Mouse (Mus musculus) embryonic facial prominence, embryonic 10.5 days (tissue): Measurements from ENCODE around the gene Efcab5. TPM values are rescaled to one million over a fixed set of nuclear protein-coding genes. Genes with fewer than 3 reads are reported as not detected.

ENCODE experiments used
- DNase-seq: peaks from one replicate; pipeline ENCODE4 v3.0.0-alpha.2; 2017; ENCODE audit warnings: low spot score
- H3K27ac ChIP-seq: fragments of 300-500 bp; sonication (generic); replicated peaks from 2 replicates; pipeline ENCODE4 v1.5.1; 2016; ENCODE audit warnings: mild to moderate bottlenecking
- H3K27me3 ChIP-seq: fragments of 300-500 bp; sonication (generic); replicated peaks from 2 replicates; pipeline ENCODE4 v1.6.1; 2016; ENCODE audit warnings: low read depth, mild to moderate bottlenecking; ENCODE audit not compliant: poor library complexity, severe bottlenecking
- H3K36me3 ChIP-seq: fragments of 300-500 bp; sonication (generic); replicated peaks from 2 replicates; pipeline ENCODE4 v1.6.1; 2016; ENCODE audit warnings: mild to moderate bottlenecking, moderate library complexity
- H3K4me1 ChIP-seq: fragments of 300-500 bp; sonication (generic); 2 replicates; pipeline ENCODE4 v1.6.1; 2016
- H3K4me3 ChIP-seq: fragments of 300-500 bp; sonication (generic); 2 replicates; pipeline ENCODE4 v1.5.1; 2016; ENCODE audit warnings: mild to moderate bottlenecking, moderate library complexity
- H3K9me3 ChIP-seq: fragments of 300-500 bp; sonication (generic); 2 replicates; pipeline ENCODE4 v1.6.1; 2016; ENCODE audit warnings: mild to moderate bottlenecking
- WGBS: fragments of 180-500 bp; shearing (Covaris S2); methylation state at CpG from one replicate; pipeline ENCODE4 v1.1.7; 2016; 5-methylcytosine and 5-hydroxymethylcytosine counted together
- polyA plus RNA-seq: library from polyadenylated mRNA; unstranded; fragments of >200 nt; fragmentation: Nextera tagmentation; extraction: Ambion mirVana; gene quantifications from 2 replicates; pipeline ENCODE4 v1.2.1, GENCODE M21; 2016

The Efcab5 gene
- polyA plus RNA-seq, 1 experiment from 2014 or later = 0.07 TPM

- 82% methylated on average over 11 of the region's 11 CpGs for whole genome bisulfite sequencing
- H3K9me3 ChIP-seq = no peaks in the 10 kb centered on the region
- peaks cover 31% of the 10 kb centered on the region for H3K4me1 ChIP-seq
- DNase-seq = no peak
- no peak overlapping the region for H3K4me3 ChIP-seq
- H3K27me3 ChIP-seq = no peaks in the 10 kb centered on the region
- H3K36me3 ChIP-seq = no peaks in the 10 kb centered on the region
- H3K27ac ChIP-seq = no peak overlapping the region
These were observed 6.8 kb upstream of the Efcab5 start for GRCm38 (mm10) chr11:77195360-77196109.

GRCm38 (mm10) chr11:77194762-77195161 lies 6.0 kb upstream of the Efcab5 start:
- WGBS = 60% methylated on average over 1 of the region's 1 CpGs
- Histone ChIP-seq H3K27ac (no peak overlapping the region), H3K27me3 (no peaks in the 10 kb centered on the region), H3K4me1 (peaks cover 30% of the 10 kb centered on the region), H3K9me3 (no peaks in the 10 kb centered on the region), H3K4me3 (no peak overlapping the region), H3K36me3 (no peaks in the 10 kb centered on the region)
- no peak for DNase-seq

- H3K9me3 ChIP-seq = no peaks in the 10 kb centered on the region
- H3K36me3 ChIP-seq = no peaks in the 10 kb centered on the region
- no peak overlapping the region for H3K4me3 ChIP-seq
- WGBS = 45% methylated on average over 6 of the region's 6 CpGs
- H3K27ac ChIP-seq = no peak overlapping the region
- peaks cover 27% of the 10 kb centered on the region for H3K4me1 ChIP-seq
- no peaks in the 10 kb centered on the region for H3K27me3 ChIP-seq
- peak; percentile 52 for DNase-seq
These were observed 5.3 kb upstream of the Efcab5 start for GRCm38 (mm10) chr11:77193941-77194553.

GRCm38 (mm10) chr11:77193410-77193809 lies 4.6 kb upstream of the Efcab5 start:
- Histone ChIP-seq H3K36me3 (no peaks in the 10 kb centered on the region), H3K27ac (no peak overlapping the region), H3K4me1 (peaks cover 27% of the 10 kb centered on the region), H3K27me3 (no peaks in the 10 kb centered on the region), H3K4me3 (no peak overlapping the region), H3K9me3 (no peaks in the 10 kb centered on the region)
- 68% methylated on average over 5 of the region's 5 CpGs for WGBS
- DNase-seq = no peak

- Histone ChIP-seq H3K4me3 (no peak overlapping the region), H3K9me3 (no peaks in the 10 kb centered on the region), H3K4me1 (no peaks in the 10 kb centered on the region), H3K36me3 (no peaks in the 10 kb centered on the region), H3K27me3 (no peaks in the 10 kb centered on the region), H3K27ac (no peak overlapping the region)
- DNase-seq = no peak
- 76% methylated on average over 2 of the region's 2 CpGs for WGBS
These were observed 3.8 kb downstream of the Efcab5 start for GRCm38 (mm10) chr11:77184926-77185325.

GRCm38 (mm10) chr11:77182616-77183015 lies 6.2 kb downstream of the Efcab5 start:
- H3K4me3 ChIP-seq = no peak overlapping the region
- H3K9me3 ChIP-seq = no peaks in the 10 kb centered on the region
- no peak for DNase-seq
- H3K27ac ChIP-seq = no peak overlapping the region
- H3K4me1 ChIP-seq = no peaks in the 10 kb centered on the region
- H3K27me3 ChIP-seq = no peaks in the 10 kb centered on the region
- H3K36me3 ChIP-seq = no peaks in the 10 kb centered on the region
- 59% methylated on average over 2 of the region's 2 CpGs for WGBS

- 79% methylated on average over 2 of the region's 2 CpGs for WGBS
- Histone ChIP-seq H3K9me3 (no peaks in the 10 kb centered on the region), H3K4me3 (no peak overlapping the region), H3K4me1 (no peaks in the 10 kb centered on the region), H3K36me3 (no peaks in the 10 kb centered on the region), H3K27ac (no peak overlapping the region), H3K27me3 (no peaks in the 10 kb centered on the region)
- DNase-seq = no peak
These were observed 6.7 kb downstream of the Efcab5 start for GRCm38 (mm10) chr11:77182041-77182440.

- Histone ChIP-seq H3K9me3 (no peaks in the 10 kb centered on the region), H3K36me3 (no peaks in the 10 kb centered on the region), H3K27me3 (no peaks in the 10 kb centered on the region), H3K4me1 (no peaks in the 10 kb centered on the region), H3K4me3 (no peak overlapping the region), H3K27ac (no peak overlapping the region)
- 77% methylated on average over 5 of the region's 5 CpGs for WGBS
- DNase-seq = no peak
These were observed 7.2 kb downstream of the Efcab5 start for GRCm38 (mm10) chr11:77181528-77181927.

- no peaks in the 10 kb centered on the region for H3K4me1 ChIP-seq
- H3K27ac ChIP-seq = no peak overlapping the region
- no peaks in the 10 kb centered on the region for H3K36me3 ChIP-seq
- no peak overlapping the region for H3K4me3 ChIP-seq
- no peaks in the 10 kb centered on the region for H3K27me3 ChIP-seq
- no peak for DNase-seq
- H3K9me3 ChIP-seq = no peaks in the 10 kb centered on the region
- WGBS = 75% methylated on average over 4 of the region's 4 CpGs
These were observed 7.9 kb downstream of the Efcab5 start for GRCm38 (mm10) chr11:77180886-77181285.

- no peaks in the 10 kb centered on the region for H3K4me1 ChIP-seq
- DNase-seq = no peak
- no peaks in the 10 kb centered on the region for H3K36me3 ChIP-seq
- no peaks in the 10 kb centered on the region for H3K9me3 ChIP-seq
- H3K4me3 ChIP-seq = no peak overlapping the region
- no peak overlapping the region for H3K27ac ChIP-seq
- H3K27me3 ChIP-seq = no peaks in the 10 kb centered on the region
- 83% methylated on average over 3 of the region's 3 CpGs for WGBS
These were observed 9.0 kb downstream of the Efcab5 start for GRCm38 (mm10) chr11:77179771-77180170.

GRCm38 (mm10) chr11:77174531-77174930 lies 14.2 kb downstream of the Efcab5 start:
- no peaks in the 10 kb centered on the region for H3K27me3 ChIP-seq
- 77% methylated on average over 7 of the region's 7 CpGs for WGBS
- no peaks in the 10 kb centered on the region for H3K36me3 ChIP-seq
- DNase-seq = no peak
- no peak overlapping the region for H3K27ac ChIP-seq
- no peak overlapping the region for H3K4me3 ChIP-seq
- peaks cover 3% of the 10 kb centered on the region; the same call in 1 of the 2 replicates for H3K4me1 ChIP-seq
- no peaks in the 10 kb centered on the region for H3K9me3 ChIP-seq

- H3K36me3 ChIP-seq = no peaks in the 10 kb centered on the region
- no peak for DNase-seq
- H3K9me3 ChIP-seq = no peaks in the 10 kb centered on the region
- no peak overlapping the region for H3K27ac ChIP-seq
- WGBS = 33% methylated on average over 4 of the region's 4 CpGs
- H3K4me3 ChIP-seq = no peak overlapping the region
- no peaks in the 10 kb centered on the region for H3K27me3 ChIP-seq
- peaks cover 3% of the 10 kb centered on the region; the same call in 1 of the 2 replicates for H3K4me1 ChIP-seq
These were observed 15.0 kb downstream of the Efcab5 start for GRCm38 (mm10) chr11:77173731-77174130.

GRCm38 (mm10) chr11:77160744-77161143 lies 28.0 kb downstream of the Efcab5 start:
- 76% methylated on average over 1 of the region's 1 CpGs for WGBS
- no peak for DNase-seq
- H3K4me1 ChIP-seq = no peaks in the 10 kb centered on the region
- H3K36me3 ChIP-seq = no peaks in the 10 kb centered on the region
- no peak overlapping the region for H3K4me3 ChIP-seq
- no peaks in the 10 kb centered on the region for H3K9me3 ChIP-seq
- no peak overlapping the region for H3K27ac ChIP-seq
- no peaks in the 10 kb centered on the region for H3K27me3 ChIP-seq
